ENCODE assay signal across 15 mouse cellular contexts in the genomic region with DNA sequence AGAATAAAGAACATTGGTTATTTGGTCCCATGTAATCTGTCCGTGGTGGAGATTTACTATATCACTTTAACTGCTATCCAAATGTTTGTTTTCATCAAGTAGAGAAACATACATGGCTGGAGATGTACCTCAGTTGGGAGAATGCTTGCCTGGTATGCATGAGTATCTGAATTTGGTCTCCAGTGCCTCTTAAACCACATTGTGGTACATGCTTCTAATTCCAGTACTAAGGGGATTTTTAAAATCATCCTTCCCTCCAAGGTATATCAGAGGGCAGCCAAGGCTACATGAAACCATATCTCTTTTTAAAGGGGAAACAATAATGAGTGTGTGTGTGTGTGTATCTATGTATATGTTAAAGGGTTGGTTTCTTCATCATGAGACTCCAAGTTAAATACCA.
"Had no signal": no experiment of that assay in that cellular context is flagged by ENCODE, and none has a peak within 500 bp of the region (broad histone marks: within the 10 kb centered on the region; RNA-seq: fewer than 3 reads in every experiment).

No protein-coding gene starts in this region.

- H3K9ac ChIP-seq: neural tube, embryonic 15.5 days; stomach, embryonic 15.5 days had no signal

- H3K4me2 ChIP-seq: neural tube, embryonic 15.5 days; stomach, embryonic 15.5 days had no signal

- H3K27me3 ChIP-seq: neural tube, embryonic 15.5 days; stomach, embryonic 15.5 days had no signal

- H3K27ac ChIP-seq: neural tube, embryonic 15.5 days; stomach, embryonic 15.5 days; stomach, postnatal 0 days had no signal

- H3K4me1 ChIP-seq: neural tube, embryonic 15.5 days; stomach, embryonic 15.5 days had no signal

- DNase-seq: retina, postnatal 1 day; right cerebral cortex, adult 18-20 months; right cerebral cortex, postnatal 14 days; right cerebral cortex, postnatal 25 days; right cerebral cortex, postnatal 4 days; spleen, adult 18-20 months; thymus, adult 18-20 months; thymus, adult 2 months; thymus, postnatal 14 days; thymus, postnatal 25 days; thymus, postnatal 36 days; thymus, postnatal 4 days had no signal

- H3K9me3 ChIP-seq: neural tube, embryonic 15.5 days; stomach, embryonic 15.5 days had no signal

- H3K4me3 ChIP-seq: neural tube, embryonic 15.5 days; stomach, embryonic 15.5 days had no signal
